Mouse (Mus musculus): ENCODE data around the gene Adamtsl2.

DNA sequence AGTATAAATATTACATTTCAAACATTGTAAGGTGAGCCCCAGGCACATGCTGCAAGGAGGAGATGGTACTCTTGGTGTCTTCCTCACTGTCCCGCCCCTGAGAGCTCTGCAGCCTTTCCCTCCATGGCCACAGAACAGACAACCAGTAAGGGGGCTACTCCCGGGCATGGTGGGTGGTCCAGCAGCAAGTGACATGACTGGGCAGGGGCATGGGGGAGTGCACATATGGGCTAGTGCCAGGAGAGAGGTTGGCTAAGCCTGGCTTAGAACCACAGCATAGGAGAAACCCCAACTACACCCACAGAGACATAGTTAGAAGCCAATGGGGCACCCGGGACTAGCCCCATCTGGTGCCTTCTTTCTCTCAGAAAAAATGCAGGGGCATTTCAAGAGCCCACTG, 57.2 kb downstream of the Adamtsl2 start:
- TF ChIP-seq CTCF (IDR thresholded peaks at IDR 0.05; ENCODE audit: low read depth, low read length) (no peak), POLR2A (IDR thresholded peaks at IDR 0.05; ENCODE audit: insufficient read depth, low read length) (no peak), EP300 (IDR thresholded peaks at IDR 0.05; ENCODE audit: insufficient read depth, low read depth, low read length) (no peak)
